Mouse (Mus musculus) liver, adult 2 months (tissue): Measurements from ENCODE around the gene Scel. TPM values are rescaled to one million over a fixed set of nuclear protein-coding genes. Genes with fewer than 3 reads are reported as not detected.

Source experiments
- DNase-seq: peaks from one replicate; pipeline ENCODE4 v3.0.0-alpha.2; 2011; ENCODE audit warnings: low read depth, low spot score; ENCODE audit errors: extremely low read depth
- H3K27ac ChIP-seq: fragments of 200-500 bp; replicated peaks from 2 replicates; pipeline ENCODE4 v1.5.1; 2012; ENCODE audit warnings: low read depth, mild to moderate bottlenecking, control low read depth, inconsistent platforms, low read length; ENCODE audit not compliant: insufficient read depth
- H3K27me3 ChIP-seq: fragments of 200-500 bp; 2 replicates; pipeline ENCODE4 v1.6.1; 2012; ENCODE audit warnings: mild to moderate bottlenecking, moderate library complexity, low read length, inconsistent platforms; ENCODE audit not compliant: control insufficient read depth, insufficient read depth
- H3K36me3 ChIP-seq: fragments of 200-500 bp; 2 replicates; pipeline ENCODE4 v1.6.1; 2012; ENCODE audit warnings: low read length, inconsistent platforms; ENCODE audit not compliant: control insufficient read depth, insufficient read depth
- H3K4me1 ChIP-seq: fragments of 200-500 bp; 2 replicates; pipeline ENCODE4 v1.6.1; 2011; ENCODE audit warnings: low read length; ENCODE audit not compliant: control insufficient read depth, insufficient read depth
- H3K4me3 ChIP-seq: fragments of 200-500 bp; 2 replicates; pipeline ENCODE4 v1.5.1; 2011; ENCODE audit warnings: low read depth, mild to moderate bottlenecking, control low read depth, low read length, moderate library complexity; ENCODE audit not compliant: insufficient read depth
- H3K79me2 ChIP-seq: fragments of 200-500 bp; 2 replicates; pipeline ENCODE4 v1.6.1; 2012; ENCODE audit warnings: inconsistent platforms, mild to moderate bottlenecking, low read length, moderate library complexity; ENCODE audit not compliant: control insufficient read depth, insufficient read depth
- H3K9ac ChIP-seq: fragments of 200-500 bp; 2 replicates; pipeline ENCODE4 v1.6.1; 2012; ENCODE audit warnings: low read depth, mild to moderate bottlenecking, control low read depth, inconsistent platforms, low read length
- CTCF ChIP-seq: fragments of 200-500 bp; IDR thresholded peaks from 2 replicates; pipeline ENCODE4 v1.5.1; 2011; ENCODE audit warnings: low read depth, low read length, control low read depth
- POLR2A ChIP-seq: fragments of 200-500 bp; IDR thresholded peaks from 2 replicates; pipeline ENCODE4 v1.6.1; 2011; ENCODE audit warnings: low read length, control low read depth; ENCODE audit not compliant: insufficient read depth; ENCODE audit errors: extremely low read depth
- WGBS: fragments of 180-500 bp; shearing (Covaris S2); methylation state at CpG from one replicate; pipeline ENCODE4 v1.1.7; 2018; 5-methylcytosine and 5-hydroxymethylcytosine counted together
- polyA plus RNA-seq: library from polyadenylated mRNA; depleted of rRNA; stranded (reverse); fragments of >200 nt; gene quantifications from 2 replicates; pipeline ENCODE4 v1.2.3, GENCODE M21; 2012; rRNA removed
- total RNA-seq: library from RNA; depleted of rRNA; stranded (reverse); fragments of >200 nt; gene quantifications from 2 replicates; pipeline ENCODE4 v1.2.3, GENCODE M21; 2014; rRNA removed

The Scel gene
- total RNA-seq = not detected in 2 replicates
- not detected in 2 replicates for polyA plus RNA-seq

DNA sequence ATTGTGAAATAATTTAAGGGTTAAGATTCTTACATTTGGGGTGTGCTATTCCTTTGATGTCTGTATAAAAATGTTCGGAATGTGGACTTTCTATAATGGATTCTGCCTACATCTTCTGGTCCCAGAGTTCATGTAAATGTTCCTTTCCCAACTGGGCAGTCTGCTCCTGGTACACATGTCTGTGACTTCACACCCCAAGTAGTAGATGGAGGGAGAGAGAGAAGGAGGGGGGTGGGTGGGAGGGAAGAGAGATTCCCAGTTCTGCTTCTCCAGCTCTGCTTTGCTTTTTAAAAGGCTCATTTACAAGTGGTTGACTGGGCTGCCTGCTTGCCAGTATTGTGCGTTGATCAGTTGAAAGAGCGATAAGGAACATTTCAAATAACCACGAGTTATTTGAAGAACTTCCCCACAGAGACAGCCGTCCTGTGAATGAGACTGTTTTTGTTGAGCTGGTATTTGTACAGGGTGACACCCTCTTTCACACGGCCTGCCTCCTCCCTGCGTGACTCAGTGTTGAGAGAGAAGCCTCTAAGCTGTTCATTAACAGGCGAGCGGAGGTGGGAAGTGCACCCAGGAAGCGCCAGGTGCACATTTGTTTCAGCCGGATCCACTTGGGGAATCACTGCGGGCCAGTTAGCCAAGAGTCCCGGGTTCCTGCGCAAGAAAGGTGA is at the start of gene Scel:
Scel (plus strand) TSS at position 541 of the 671 bp plus-strand sequence.
- TF ChIP-seq CTCF (no peak), POLR2A (no peak)
- Histone ChIP-seq H3K27me3 (no peaks in the 10 kb centered on the region), H3K4me3 (no peak within 1 kb of the TSS), H3K27ac (no peak within 1 kb of the TSS), H3K79me2 (no peaks in the 10 kb centered on the region), H3K9ac (no peak within 1 kb of the TSS), H3K36me3 (no peaks in the 10 kb centered on the region), H3K4me1 (no peaks in the 10 kb centered on the region)
- peak; percentile 3 for DNase-seq
- WGBS = 9% methylated on average over 14 of the region's 14 CpGs

DNA sequence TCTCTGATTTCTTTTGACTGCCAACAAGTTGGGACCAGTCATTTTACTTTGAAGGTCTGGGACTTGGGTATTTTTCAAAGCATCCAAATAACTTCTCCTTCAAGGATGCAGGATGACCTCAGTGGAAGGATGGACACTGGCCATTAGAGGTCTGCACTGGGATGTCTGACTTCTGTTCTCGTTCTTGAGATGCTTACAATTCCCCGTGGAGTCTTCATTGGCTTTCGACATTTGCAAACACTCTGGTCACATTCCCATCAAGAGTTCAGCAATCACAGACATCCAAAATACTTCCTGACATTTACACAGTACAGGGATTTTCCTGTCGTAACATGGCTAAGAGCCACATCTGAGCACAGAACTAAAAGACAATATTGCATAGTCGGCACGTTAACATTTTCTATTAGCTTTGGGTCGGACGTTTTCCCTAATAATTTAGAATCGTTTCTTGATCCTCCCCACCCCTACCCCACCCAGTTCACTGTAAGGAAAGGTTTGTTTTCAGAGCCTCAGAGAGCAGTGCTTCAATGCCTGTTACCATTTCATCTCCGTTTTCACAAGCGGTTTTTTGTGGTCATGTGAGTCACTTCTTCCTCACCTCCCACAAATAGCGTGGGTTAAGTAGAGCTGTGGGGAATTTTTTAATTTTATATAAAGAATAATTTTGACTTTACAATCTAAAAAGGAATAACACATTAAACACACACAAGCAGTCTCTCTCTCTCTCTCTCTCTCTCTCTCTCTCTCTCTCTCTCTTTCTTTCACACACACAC is 44.3 kb upstream of the Scel start:
- H3K27ac ChIP-seq = no peak overlapping the region
- H3K27me3 ChIP-seq = no peaks in the 10 kb centered on the region
- no peaks in the 10 kb centered on the region for H3K36me3 ChIP-seq
- no peak overlapping the region for H3K4me3 ChIP-seq
- peaks cover 3% of the 10 kb centered on the region for H3K4me1 ChIP-seq
- WGBS = 66% methylated on average over 12 of the region's 12 CpGs
- TF ChIP-seq CTCF = no peak
- DNase-seq = peak; percentile 2
- H3K9ac ChIP-seq = no peak overlapping the region
- no peaks in the 10 kb centered on the region for H3K79me2 ChIP-seq

DNA sequence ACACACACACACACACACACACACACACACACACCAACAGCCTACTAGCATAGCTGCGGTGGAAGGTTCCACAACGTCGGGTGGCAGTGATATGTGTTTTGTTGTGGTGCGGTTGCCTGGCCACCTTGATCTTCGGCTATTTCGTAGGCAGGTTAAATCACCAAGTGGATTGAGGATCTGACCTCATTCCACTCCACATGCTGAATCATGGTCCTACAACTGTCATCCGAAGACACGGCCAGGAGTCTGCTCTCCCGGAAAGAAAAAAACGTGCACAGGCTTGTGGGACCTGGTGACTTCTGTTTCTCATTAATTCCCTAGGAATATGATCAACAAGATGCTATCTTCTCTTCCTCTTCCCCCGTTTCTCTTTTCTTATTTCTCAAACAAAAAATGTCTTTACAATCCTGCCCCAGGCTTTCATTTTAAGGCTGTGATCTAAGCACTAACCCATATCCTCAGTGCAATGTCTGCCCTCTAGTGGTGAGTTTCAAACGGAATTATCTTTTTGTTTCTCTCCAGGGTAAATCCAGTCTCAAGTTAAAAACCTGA is 43.6 kb upstream of the Scel start:
- no peak overlapping the region for H3K9ac ChIP-seq
- WGBS = 61% methylated on average over 12 of the region's 12 CpGs

DNA sequence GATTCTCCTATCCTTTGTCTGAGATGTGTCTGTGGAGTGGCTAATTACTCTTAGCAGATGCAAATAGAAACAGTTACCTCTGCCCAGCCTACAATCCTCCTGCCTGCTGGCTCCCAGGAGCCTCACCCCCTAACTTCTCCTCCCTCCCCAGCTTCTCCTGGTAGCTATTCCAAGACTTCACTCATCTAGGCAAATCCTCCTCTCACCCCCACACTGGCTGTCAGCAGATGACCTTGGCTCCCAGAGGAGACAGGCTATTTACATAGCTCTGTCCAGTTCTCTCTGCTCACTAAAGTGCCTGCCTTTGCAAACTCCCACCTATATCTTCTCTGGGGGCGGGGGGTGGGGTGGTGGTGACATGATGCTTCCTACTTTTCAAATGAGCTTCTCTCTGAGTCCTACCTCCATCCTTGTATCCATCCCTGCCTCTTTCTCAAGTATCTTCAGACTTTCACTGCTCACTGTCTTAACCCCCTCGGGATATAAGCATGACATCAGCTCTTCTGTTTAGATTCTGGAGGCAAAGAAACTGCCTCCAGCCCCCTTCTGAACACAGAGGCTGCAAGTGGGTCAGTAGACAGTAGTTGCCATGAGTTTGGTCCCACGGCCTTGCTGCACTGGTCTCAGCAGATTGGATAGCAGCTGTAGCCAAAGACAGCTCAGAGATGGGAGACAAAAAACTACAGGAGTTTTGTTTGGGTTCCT is 41.9 kb upstream of the Scel start:
- TF ChIP-seq POLR2A (no peak), CTCF (no peak)
- Histone ChIP-seq H3K4me1 (no peaks in the 10 kb centered on the region), H3K36me3 (no peaks in the 10 kb centered on the region), H3K27ac (no peak overlapping the region), H3K9ac (no peak overlapping the region), H3K4me3 (no peak overlapping the region), H3K79me2 (no peaks in the 10 kb centered on the region), H3K27me3 (no peaks in the 10 kb centered on the region)
- WGBS = 37% methylated on average over 3 of the region's 3 CpGs
- DNase-seq = no peak

More for the DNA sequence above, 43.6 kb upstream of the Scel start:
- TF ChIP-seq CTCF (no peak), POLR2A (no peak)
- Histone ChIP-seq H3K79me2 (no peaks in the 10 kb centered on the region), H3K4me3 (peak overlapping the region; percentile 6), H3K27me3 (no peaks in the 10 kb centered on the region), H3K36me3 (no peaks in the 10 kb centered on the region), H3K4me1 (no peaks in the 10 kb centered on the region), H3K27ac (no peak overlapping the region)
- DNase-seq = peak; percentile 69

DNA sequence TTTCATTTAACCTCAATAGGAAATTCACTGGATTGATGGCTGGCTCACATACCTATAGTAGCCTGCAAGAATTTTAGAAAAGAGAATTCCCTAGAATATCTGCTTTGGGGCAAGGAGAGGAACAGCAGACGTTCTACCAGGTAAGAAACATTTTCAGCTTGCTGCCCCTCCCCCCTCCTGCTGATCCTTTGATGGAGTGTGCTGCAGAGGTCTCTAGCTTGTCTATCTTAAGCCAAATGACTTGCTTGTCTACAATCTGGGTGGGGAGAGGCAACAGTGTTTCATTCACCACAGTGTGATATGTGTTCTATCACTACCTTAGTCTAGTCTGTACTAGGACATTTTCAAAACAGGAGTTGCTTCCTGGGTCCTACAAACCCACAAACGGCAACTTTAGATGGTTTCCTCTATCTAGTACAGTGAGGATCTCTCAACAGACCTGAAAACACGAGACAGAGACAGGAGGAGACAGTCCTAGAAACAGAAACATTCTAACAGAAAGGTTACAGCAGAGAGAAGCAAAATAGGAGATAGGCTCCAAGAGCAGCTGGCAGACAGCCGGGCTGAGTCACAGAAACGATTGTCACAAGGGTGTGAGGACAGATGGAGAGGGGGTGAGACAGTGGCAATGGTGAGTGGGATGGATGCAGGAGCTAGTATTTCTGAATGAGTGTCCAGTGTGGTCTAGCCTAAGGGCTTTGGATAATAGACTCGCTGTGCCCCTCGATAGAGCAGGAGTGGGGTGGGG is 41.2 kb upstream of the Scel start:
- no peaks in the 10 kb centered on the region for H3K79me2 ChIP-seq
- H3K4me1 ChIP-seq = no peaks in the 10 kb centered on the region
- 56% methylated on average over 7 of the region's 7 CpGs for WGBS
- no peak for TF ChIP-seq POLR2A
- TF ChIP-seq CTCF = no peak
- no peak overlapping the region for H3K4me3 ChIP-seq
- H3K27ac ChIP-seq = no peak overlapping the region
- H3K9ac ChIP-seq = no peak overlapping the region
- no peaks in the 10 kb centered on the region for H3K27me3 ChIP-seq
- H3K36me3 ChIP-seq = no peaks in the 10 kb centered on the region
- no peak for DNase-seq
